Mouse (Mus musculus): ENCODE results near the gene Gria3.

DNA sequence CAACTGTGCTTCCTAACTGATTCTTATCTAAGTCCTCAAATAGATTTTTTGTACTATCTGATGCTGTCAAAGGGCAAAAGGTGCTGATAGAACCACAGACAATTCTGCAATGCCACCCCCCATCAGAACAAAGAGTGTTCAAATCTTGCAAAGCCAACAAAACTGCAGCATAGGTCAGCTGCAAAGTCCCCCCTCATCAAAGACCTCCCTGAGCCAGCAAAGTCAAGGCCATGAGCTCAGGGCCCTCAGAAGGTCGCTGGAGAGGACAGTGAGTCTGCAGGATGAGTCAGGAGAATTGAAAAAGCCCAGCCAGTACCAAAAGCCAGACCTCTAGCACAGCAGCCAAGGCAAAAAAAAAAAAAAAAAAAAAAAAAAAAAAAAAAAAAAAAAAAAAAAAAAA is 34.9 kb downstream of the Gria3 start:
- TF ChIP-seq CTCF (IDR thresholded peaks at IDR 0.05; ENCODE audit: borderline replicate concordance, insufficient read depth, low read depth, low read length) (no peak), POLR2A (IDR thresholded peaks at IDR 0.05; ENCODE audit: borderline replicate concordance, insufficient read depth, low read length) (no peak)

All from cerebellum, adult 2 months (tissue).